Mouse (Mus musculus): ENCODE measurements around the gene Bean1.

DNA sequence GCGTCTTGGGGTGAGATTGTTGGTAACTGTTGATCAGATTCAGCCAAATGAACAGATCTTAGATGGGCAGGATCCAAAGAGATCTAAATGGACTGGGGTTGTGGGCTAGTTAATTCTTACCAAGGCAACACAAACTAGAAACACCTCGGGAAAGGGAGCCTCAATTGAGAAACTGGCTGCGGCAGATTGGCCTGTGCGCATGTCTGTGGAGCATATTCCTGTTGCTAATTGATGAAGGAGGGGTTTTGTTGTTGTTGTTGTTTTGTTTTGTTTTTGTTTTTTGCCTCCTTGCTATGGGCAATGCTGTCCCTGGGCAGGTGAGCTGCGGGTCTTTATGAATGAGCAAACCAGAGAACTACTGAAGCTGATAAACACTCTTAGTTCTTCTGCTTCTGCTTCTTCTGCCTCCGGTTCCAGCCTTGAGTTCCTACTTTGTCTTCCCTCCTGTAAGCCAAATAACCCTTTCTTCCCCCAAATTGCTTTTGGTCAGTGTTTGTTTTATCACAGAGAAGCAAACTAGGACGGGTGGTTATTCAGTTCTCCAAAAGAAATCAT, 79.3 kb downstream of the Bean1 start:
- no peak for TF ChIP-seq CTCF (IDR thresholded peaks at IDR 0.05; ENCODE audit: low read depth)
- no peak for TF ChIP-seq EP300 (IDR thresholded peaks at IDR 0.05; ENCODE audit: low read depth)
